Mouse (Mus musculus) spleen, adult 2 months (tissue): Measurements from ENCODE around the gene Evi2.

Source experiments
- CTCF ChIP-seq: fragments of 200-500 bp; IDR thresholded peaks from 2 replicates; pipeline ENCODE4 v1.5.1; 2011; ENCODE audit warnings: mild to moderate bottlenecking, inconsistent platforms; ENCODE audit not compliant: insufficient read depth, insufficient read length, insufficient replicate concordance; ENCODE audit errors: extremely low read depth
- POLR2A ChIP-seq: fragments of 200-500 bp; IDR thresholded peaks from 2 replicates; pipeline ENCODE4 v1.6.1; 2011; ENCODE audit warnings: low read depth, low read length, inconsistent platforms

GRCm38 (mm10) chr11:79519878-79520291 is 10.5 kb downstream of the Evi2 start:
- no peak for TF ChIP-seq CTCF
- TF ChIP-seq POLR2A: peak; percentile 10; the same call in 1 of the 2 replicates
